Mouse (Mus musculus): ENCODE measurements around the gene Abcg8. TPM values are rescaled to one million over a fixed set of nuclear protein-coding genes. Genes with fewer than 3 reads are reported as not detected.

The Abcg8 gene
- polyA plus RNA-seq, 1 experiment from 2014 or later, result 0.04 TPM

GRCm38 (mm10) chr17:84656205-84656604 lies 19.9 kb upstream of the Abcg8 start:
- Histone ChIP-seq H3K27me3 (replicated peaks; ENCODE audit: control insufficient read depth, insufficient read depth, low read length) (no peaks in the 10 kb centered on the region), H3K9me3 (ENCODE audit: control insufficient read depth, low read length) (no peaks in the 10 kb centered on the region), H3K27ac (ENCODE audit: low read depth, low read length) (peak overlapping the region; percentile 14; the same call in 1 of the 2 replicates), H3K4me2 (ENCODE audit: low read length) (no peak overlapping the region), H3K4me3 (ENCODE audit: low read length) (no peak overlapping the region), H3K36me3 (ENCODE audit: control insufficient read depth, insufficient read depth, low read length) (no peaks in the 10 kb centered on the region), H3K4me1 (ENCODE audit: control insufficient read depth, insufficient read depth, low read depth, low read length) (peaks cover 11% of the 10 kb centered on the region), H3K9ac (ENCODE audit: low read depth, low read length) (no peak overlapping the region)
- 55% methylated on average over 5 of the region's 5 CpGs for WGBS
- ATAC-seq, result peak; percentile 31; the same call in 1 of the 2 replicates

DNA sequence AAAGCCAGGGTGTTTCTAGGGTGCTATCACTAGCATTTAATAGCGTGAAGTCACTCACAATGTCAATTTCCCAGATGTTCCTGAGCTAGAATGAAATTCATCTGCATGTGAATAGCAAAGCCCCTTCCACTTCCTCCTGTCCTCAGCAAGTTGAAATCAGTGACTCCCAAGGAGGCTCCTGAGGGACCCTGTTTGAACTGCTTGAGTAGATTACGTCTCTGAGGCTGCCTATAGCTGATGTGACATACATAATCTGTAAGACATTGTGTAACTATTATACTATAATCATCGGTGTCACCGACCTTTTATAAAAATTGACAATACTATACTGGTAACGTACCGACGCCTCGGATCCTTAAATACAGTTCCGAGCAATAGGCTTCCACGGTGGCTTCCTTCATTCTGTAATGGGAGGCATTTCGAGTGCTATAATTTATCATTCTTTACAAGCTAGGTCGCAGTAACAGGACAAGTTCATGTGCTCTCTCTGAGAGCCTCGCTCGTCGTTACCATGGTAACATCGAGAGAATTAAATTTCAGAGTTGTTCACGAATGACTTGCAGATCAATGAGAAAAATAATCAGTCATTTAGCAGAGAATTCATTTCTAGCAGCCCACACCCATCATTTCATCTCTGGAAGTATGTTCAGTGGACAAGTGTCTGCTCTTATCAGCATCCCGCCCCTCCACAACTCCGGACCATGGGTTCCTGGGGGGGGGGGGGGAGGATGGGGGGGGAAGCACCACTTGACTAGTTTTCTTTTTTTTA lies 19.3 kb upstream of the Abcg8 start:
- no peak overlapping the region for H3K4me3 ChIP-seq (ENCODE audit: low read length)
- H3K9ac ChIP-seq (ENCODE audit: low read depth, low read length), result no peak overlapping the region
- WGBS, result 34% methylated on average over 19 of the region's 19 CpGs
- no peaks in the 10 kb centered on the region for H3K36me3 ChIP-seq (ENCODE audit: control insufficient read depth, insufficient read depth, low read length)
- H3K9me3 ChIP-seq (ENCODE audit: control insufficient read depth, low read length), result no peaks in the 10 kb centered on the region
- ATAC-seq, result peak; percentile 84
- no peaks in the 10 kb centered on the region for H3K27me3 ChIP-seq (replicated peaks; ENCODE audit: control insufficient read depth, insufficient read depth, low read length)
- peaks cover 11% of the 10 kb centered on the region for H3K4me1 ChIP-seq (ENCODE audit: control insufficient read depth, insufficient read depth, low read depth, low read length)
- no peak overlapping the region; the same call in none of the 2 replicates for H3K4me2 ChIP-seq (ENCODE audit: low read length)
- H3K27ac ChIP-seq (ENCODE audit: low read depth, low read length), result peak overlapping the region; percentile 14; the same call in 1 of the 2 replicates

DNA sequence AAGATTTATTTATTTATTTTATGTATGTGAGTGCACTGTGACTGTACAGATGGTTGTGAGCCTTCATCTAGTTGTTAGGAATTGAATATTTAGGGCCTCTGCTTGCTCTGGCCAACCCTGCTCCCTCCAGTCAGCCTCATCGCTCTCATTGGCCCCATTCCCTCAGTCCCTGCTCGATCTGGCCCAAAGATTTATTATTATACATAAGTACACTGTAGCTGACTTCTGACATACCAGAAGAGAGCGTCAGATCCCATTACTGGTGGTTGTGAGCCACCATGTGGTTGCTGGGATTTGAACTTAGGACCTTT lies 18.7 kb upstream of the Abcg8 start:
- Histone ChIP-seq H3K9me3 (ENCODE audit: control insufficient read depth, low read length) (no peaks in the 10 kb centered on the region), H3K4me1 (ENCODE audit: control insufficient read depth, insufficient read depth, low read depth, low read length) (peaks cover 11% of the 10 kb centered on the region), H3K36me3 (ENCODE audit: control insufficient read depth, insufficient read depth, low read length) (no peaks in the 10 kb centered on the region), H3K4me3 (ENCODE audit: low read length) (no peak overlapping the region), H3K4me2 (ENCODE audit: low read length) (no peak overlapping the region), H3K27ac (ENCODE audit: low read depth, low read length) (no peak overlapping the region), H3K27me3 (replicated peaks; ENCODE audit: control insufficient read depth, insufficient read depth, low read length) (no peaks in the 10 kb centered on the region), H3K9ac (ENCODE audit: low read depth, low read length) (no peak overlapping the region)
- ATAC-seq, result peak; percentile 66
- WGBS, result 58% methylated on average over 3 of the region's 3 CpGs

DNA sequence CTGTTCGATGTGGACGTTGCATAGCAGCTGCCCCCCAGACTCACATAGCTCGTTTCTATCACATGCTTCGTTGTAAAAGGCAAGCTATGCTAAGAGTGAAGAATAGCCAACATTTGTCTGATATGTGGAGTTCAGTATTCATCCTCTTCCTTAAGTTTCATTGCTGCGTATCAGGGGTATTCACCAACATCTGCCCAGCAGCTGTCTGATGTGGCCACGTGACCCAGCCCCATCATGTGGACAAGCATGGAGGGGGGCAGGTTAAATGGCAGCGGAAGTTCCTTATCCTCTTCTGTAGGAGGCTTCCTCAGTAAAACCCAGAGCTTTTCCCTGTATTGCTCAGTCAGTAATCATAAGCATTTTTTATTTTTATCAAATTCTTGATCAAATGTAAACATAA lies 18.3 kb upstream of the Abcg8 start:
- H3K4me1 ChIP-seq (ENCODE audit: control insufficient read depth, insufficient read depth, low read depth, low read length), result peaks cover 11% of the 10 kb centered on the region
- no peak for ATAC-seq
- no peak overlapping the region for H3K4me3 ChIP-seq (ENCODE audit: low read length)
- H3K36me3 ChIP-seq (ENCODE audit: control insufficient read depth, insufficient read depth, low read length), result no peaks in the 10 kb centered on the region
- H3K27me3 ChIP-seq (replicated peaks; ENCODE audit: control insufficient read depth, insufficient read depth, low read length), result no peaks in the 10 kb centered on the region
- H3K27ac ChIP-seq (ENCODE audit: low read depth, low read length), result no peak overlapping the region
- no peaks in the 10 kb centered on the region for H3K9me3 ChIP-seq (ENCODE audit: control insufficient read depth, low read length)
- 69% methylated on average over 7 of the region's 7 CpGs for WGBS
- H3K9ac ChIP-seq (ENCODE audit: low read depth, low read length), result 0 out of 2 replicates have a peak overlapping the region, but pooled peaks have one; percentile 6
- H3K4me2 ChIP-seq (ENCODE audit: low read length), result no peak overlapping the region

DNA sequence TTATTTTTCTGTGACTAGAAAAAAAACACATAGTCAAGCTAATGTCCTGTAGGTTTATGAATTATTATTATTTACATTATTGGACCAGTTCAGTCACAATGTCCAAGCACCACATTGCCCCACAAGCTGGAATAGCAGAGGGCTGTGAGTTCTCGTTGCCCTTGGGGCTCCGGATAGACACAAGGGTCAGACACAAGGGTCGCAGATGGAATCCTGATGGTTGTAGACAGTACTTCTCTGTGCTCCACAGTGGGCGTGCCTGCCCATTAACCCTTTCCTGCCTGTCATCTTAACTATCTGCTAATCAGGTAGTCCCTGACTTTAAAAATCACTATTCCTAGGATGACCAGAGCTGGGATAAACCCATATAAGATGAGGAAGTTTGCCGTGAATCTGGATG lies 17.9 kb upstream of the Abcg8 start:
- 33% methylated on average over 5 of the region's 5 CpGs for WGBS
- Histone ChIP-seq H3K4me2 (ENCODE audit: low read length) (no peak overlapping the region), H3K27me3 (replicated peaks; ENCODE audit: control insufficient read depth, insufficient read depth, low read length) (no peaks in the 10 kb centered on the region), H3K4me1 (ENCODE audit: control insufficient read depth, insufficient read depth, low read depth, low read length) (peaks cover 11% of the 10 kb centered on the region), H3K36me3 (ENCODE audit: control insufficient read depth, insufficient read depth, low read length) (no peaks in the 10 kb centered on the region), H3K27ac (ENCODE audit: low read depth, low read length) (no peak overlapping the region), H3K9me3 (ENCODE audit: control insufficient read depth, low read length) (no peaks in the 10 kb centered on the region), H3K4me3 (ENCODE audit: low read length) (no peak overlapping the region), H3K9ac (ENCODE audit: low read depth, low read length) (no peak overlapping the region)
- ATAC-seq, result no peak

DNA sequence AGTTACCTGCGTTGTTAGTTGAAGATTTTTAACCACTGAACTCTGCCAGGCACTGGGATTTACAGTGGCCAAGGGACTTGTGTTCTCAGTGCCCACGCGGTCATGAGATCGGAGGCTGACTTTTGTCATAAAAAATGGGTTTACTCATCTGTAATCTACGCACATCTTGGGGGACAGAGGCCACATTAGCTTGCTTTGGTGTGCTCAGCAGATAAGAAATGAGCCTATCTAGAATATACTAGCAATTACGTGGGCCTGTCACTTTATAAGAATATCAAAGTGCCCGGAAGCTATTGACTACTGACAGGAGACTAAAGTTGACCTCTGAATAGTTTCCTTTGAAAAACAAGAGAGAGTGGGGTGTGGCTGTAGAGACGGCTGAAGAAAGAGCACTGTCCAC lies 17.2 kb upstream of the Abcg8 start:
- 71% methylated on average over 8 of the region's 8 CpGs for WGBS
- Histone ChIP-seq H3K27ac (ENCODE audit: low read depth, low read length) (no peak overlapping the region), H3K27me3 (replicated peaks; ENCODE audit: control insufficient read depth, insufficient read depth, low read length) (no peaks in the 10 kb centered on the region), H3K4me3 (ENCODE audit: low read length) (no peak overlapping the region), H3K4me1 (ENCODE audit: control insufficient read depth, insufficient read depth, low read depth, low read length) (peaks cover 11% of the 10 kb centered on the region), H3K9me3 (ENCODE audit: control insufficient read depth, low read length) (no peaks in the 10 kb centered on the region), H3K36me3 (ENCODE audit: control insufficient read depth, insufficient read depth, low read length) (no peaks in the 10 kb centered on the region), H3K9ac (ENCODE audit: low read depth, low read length) (no peak overlapping the region), H3K4me2 (ENCODE audit: low read length) (no peak overlapping the region)
- ATAC-seq, result no peak

GRCm38 (mm10) chr17:84665053-84665452 lies 11.0 kb upstream of the Abcg8 start:
- H3K27me3 ChIP-seq (replicated peaks; ENCODE audit: control insufficient read depth, insufficient read depth, low read length), result no peaks in the 10 kb centered on the region
- H3K4me2 ChIP-seq (ENCODE audit: low read length), result no peak overlapping the region
- no peak overlapping the region for H3K9ac ChIP-seq (ENCODE audit: low read depth, low read length)
- H3K4me1 ChIP-seq (ENCODE audit: control insufficient read depth, insufficient read depth, low read depth, low read length), result no peaks in the 10 kb centered on the region
- WGBS, result 37% methylated on average over 10 of the region's 10 CpGs
- H3K36me3 ChIP-seq (ENCODE audit: control insufficient read depth, insufficient read depth, low read length), result no peaks in the 10 kb centered on the region
- H3K27ac ChIP-seq (ENCODE audit: low read depth, low read length), result no peak overlapping the region
- no peak for ATAC-seq
- no peak overlapping the region for H3K4me3 ChIP-seq (ENCODE audit: low read length)
- H3K9me3 ChIP-seq (ENCODE audit: control insufficient read depth, low read length), result no peaks in the 10 kb centered on the region

DNA sequence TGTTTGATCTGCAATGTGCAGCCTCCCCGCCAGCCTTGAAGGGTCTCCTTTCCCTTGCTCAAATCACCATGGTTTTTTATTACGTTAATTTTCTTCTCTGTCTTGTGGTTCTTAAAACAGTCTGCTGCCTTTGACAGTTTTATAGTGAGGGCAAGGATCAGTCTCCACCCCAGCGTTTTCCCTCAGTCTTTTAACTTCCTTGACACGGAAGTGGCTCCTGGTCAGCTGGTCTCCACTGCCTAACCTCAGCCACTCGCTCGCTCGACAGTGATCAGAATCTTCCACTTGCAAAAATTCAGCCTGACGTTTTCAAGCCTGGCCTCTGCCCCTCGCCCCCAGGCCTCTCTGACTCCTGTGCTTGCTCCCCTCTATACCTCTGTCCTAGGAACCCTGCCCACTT lies 10.4 kb upstream of the Abcg8 start:
- H3K27me3 ChIP-seq (replicated peaks; ENCODE audit: control insufficient read depth, insufficient read depth, low read length), result no peaks in the 10 kb centered on the region
- no peak overlapping the region for H3K27ac ChIP-seq (ENCODE audit: low read depth, low read length)
- H3K4me2 ChIP-seq (ENCODE audit: low read length), result no peak overlapping the region
- WGBS, result 47% methylated on average over 9 of the region's 9 CpGs
- H3K9me3 ChIP-seq (ENCODE audit: control insufficient read depth, low read length), result no peaks in the 10 kb centered on the region
- H3K4me3 ChIP-seq (ENCODE audit: low read length), result no peak overlapping the region
- H3K4me1 ChIP-seq (ENCODE audit: control insufficient read depth, insufficient read depth, low read depth, low read length), result no peaks in the 10 kb centered on the region
- H3K9ac ChIP-seq (ENCODE audit: low read depth, low read length), result no peak overlapping the region
- H3K36me3 ChIP-seq (ENCODE audit: control insufficient read depth, insufficient read depth, low read length), result no peaks in the 10 kb centered on the region
- ATAC-seq, result no peak

GRCm38 (mm10) chr17:84667848-84668247 lies 8.3 kb upstream of the Abcg8 start:
- 89% methylated on average over 3 of the region's 3 CpGs for WGBS
- ATAC-seq, result no peak
- no peak overlapping the region for H3K4me3 ChIP-seq (ENCODE audit: low read length)

More at GRCm38 (mm10) chr17:84667848-84668247, 8.3 kb upstream of the Abcg8 start:
- Histone ChIP-seq H3K27ac (ENCODE audit: low read depth, low read length) (no peak overlapping the region), H3K9ac (ENCODE audit: low read depth, low read length) (no peak overlapping the region), H3K36me3 (ENCODE audit: control insufficient read depth, insufficient read depth, low read length) (no peaks in the 10 kb centered on the region), H3K27me3 (replicated peaks; ENCODE audit: control insufficient read depth, insufficient read depth, low read length) (no peaks in the 10 kb centered on the region), H3K4me1 (ENCODE audit: control insufficient read depth, insufficient read depth, low read depth, low read length) (no peaks in the 10 kb centered on the region), H3K9me3 (ENCODE audit: control insufficient read depth, low read length) (no peaks in the 10 kb centered on the region), H3K4me2 (ENCODE audit: low read length) (no peak overlapping the region)
